Mouse (Mus musculus): ENCODE data around the gene Vps13c. TPM values are rescaled to one million over a fixed set of nuclear protein-coding genes. Genes with fewer than 3 reads are reported as not detected.

Gene Vps13c
- total and polyA plus RNA-seq, 3 experiments: 10.8 to 25.7 (median 18.4) TPM

DNA sequence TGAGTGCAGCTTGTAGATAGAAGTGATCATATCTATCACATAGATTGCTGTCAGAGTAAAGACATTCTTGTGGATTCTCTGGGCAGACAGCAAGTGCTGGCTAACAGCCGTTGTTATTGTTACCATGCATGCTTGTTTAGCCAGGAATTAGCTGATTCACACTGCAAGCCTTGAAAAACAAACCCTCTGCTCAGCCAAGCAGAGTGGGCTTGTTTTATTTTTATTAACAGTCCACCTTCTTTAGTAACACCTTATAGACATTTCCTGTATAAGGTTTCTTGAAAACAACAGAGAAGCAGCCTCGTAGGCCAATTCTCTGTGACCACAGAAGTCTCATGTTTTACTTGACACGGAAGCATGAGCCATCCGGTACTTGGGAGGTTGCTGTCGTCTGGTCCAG is 5.7 kb upstream of the Vps13c start:
- TF ChIP-seq EP300 (IDR thresholded peaks at IDR 0.05; ENCODE audit: low read length): no peak
- TF ChIP-seq RCOR1 (conservative IDR thresholded peaks at IDR 0.05; ENCODE audit: low read depth, low read length): no peak
- dilution Hi-C loops (cut with MboI; ENCODE audit: extremely low pct_ligation_motif_present, extremely low pct_unique_long_range_greater_than_20kb, low sequenced_read_pairs): no loop called here
- H3K27me3 ChIP-seq (replicated peaks): no peaks in the 10 kb centered on the region
- H3K9me3 ChIP-seq (replicated peaks; ENCODE audit: low read length): peaks cover 4% of the 10 kb centered on the region
- in situ Hi-C loops (cut with MboI; ENCODE audit: low pct_ligation_motif_present, low pct_unique_long_range_greater_than_20kb, low sequenced_read_pairs): loop anchor here (5.0 kb wide), 1 partner anchor 133 kb away; no protein-coding TSS in a partner anchor
- no peaks in the 10 kb centered on the region for H3K79me2 ChIP-seq (replicated peaks; ENCODE audit: control insufficient read depth, extremely low read depth, insufficient read depth, poor library complexity, severe bottlenecking)
- H3K27ac ChIP-seq (ENCODE audit: insufficient read depth, low read depth): no peak overlapping the region
- H3K36me3 ChIP-seq (replicated peaks in 1 of 2; ENCODE audit: control insufficient read depth in 1 of 2, insufficient read depth in 1 of 2, low read length in 1 of 2): no peaks in the 10 kb centered on the region
- H3K4me3 ChIP-seq (replicated peaks in 1 of 3; ENCODE audit: low read depth in 2 of 3, low read length in 2 of 3, poor library complexity in 1 of 3): no peak overlapping the region
- H3K9ac ChIP-seq (ENCODE audit: insufficient read depth, low read depth): no peak overlapping the region
- no peak overlapping the region for H3K4me2 ChIP-seq (ENCODE audit: insufficient read depth, low read depth, poor library complexity, severe bottlenecking)
- no peaks in the 10 kb centered on the region; a peak in 2 of 4 replicates for H3K4me1 ChIP-seq (ENCODE audit: control insufficient read depth in 1 of 2, insufficient read depth in 2 of 2)
- DNase-seq (ENCODE audit: extremely low read depth): no peak

DNA sequence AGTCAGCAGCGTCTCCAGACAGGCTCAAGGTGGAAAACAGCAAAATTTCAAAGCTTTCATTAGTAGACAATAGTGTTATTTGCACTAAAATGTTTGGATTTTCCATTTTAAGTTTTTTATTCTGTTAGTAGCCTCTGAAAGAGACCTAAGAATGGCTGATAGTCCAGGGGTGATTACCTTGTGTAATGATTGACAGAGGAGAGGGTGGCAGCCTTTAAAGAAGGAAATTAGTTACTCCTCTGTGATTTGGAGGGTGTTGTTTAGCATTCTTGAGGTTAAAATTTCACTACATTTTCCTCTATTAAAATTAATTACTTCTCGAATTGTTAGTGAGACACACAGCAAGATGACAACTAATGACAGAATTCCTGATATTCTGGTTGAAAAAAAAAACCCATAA is 2.9 kb upstream of the Vps13c start:
- no peak overlapping the region for H3K4me2 ChIP-seq (ENCODE audit: insufficient read depth, low read depth, poor library complexity, severe bottlenecking)
- H3K27me3 ChIP-seq (replicated peaks): no peaks in the 10 kb centered on the region
- dilution Hi-C loops (cut with MboI; ENCODE audit: extremely low pct_ligation_motif_present, extremely low pct_unique_long_range_greater_than_20kb, low sequenced_read_pairs) (no loop called here), in situ Hi-C loops (cut with MboI; ENCODE audit: low pct_ligation_motif_present, low pct_unique_long_range_greater_than_20kb, low sequenced_read_pairs) (no loop called here)
- TF ChIP-seq UBTF (IDR thresholded peaks at IDR 0.05; ENCODE audit: low read depth, low read length) (no peak), JUN (IDR thresholded peaks at IDR 0.05; ENCODE audit: insufficient read depth, low read depth, low read length) (no peak), NRF1 (IDR thresholded peaks at IDR 0.05; ENCODE audit: low read depth, low read length) (no peak), JUND (conservative IDR thresholded peaks at IDR 0.05; ENCODE audit: low read depth, low read length) (no peak), MAX (IDR thresholded peaks at IDR 0.05; ENCODE audit: low read length) (no peak), CHD2 (IDR thresholded peaks at IDR 0.05; ENCODE audit: low read length) (no peak), TCF12 (IDR thresholded peaks at IDR 0.05; ENCODE audit: low read depth, low read length) (no peak), CHD1 (IDR thresholded peaks at IDR 0.05; ENCODE audit: low read depth, low read length) (no peak), ZNF384 (IDR thresholded peaks at IDR 0.05; ENCODE audit: low read depth, low read length) (no peak), EP300 (IDR thresholded peaks at IDR 0.05; ENCODE audit: low read length) (no peak), NELFE (IDR thresholded peaks at IDR 0.05; ENCODE audit: low read depth, low read length) (no peak), PAX5 (IDR thresholded peaks at IDR 0.05; ENCODE audit: low read length) (no peak), RCOR1 (conservative IDR thresholded peaks at IDR 0.05; ENCODE audit: low read depth, low read length) (no peak), CTCF (conservative IDR thresholded peaks at IDR 0.05 in 1 of 2, IDR thresholded peaks at IDR 0.05 in 1 of 2; ENCODE audit: low read depth in 2 of 2, low read length in 2 of 2) (no peak), E2F4 (IDR thresholded peaks at IDR 0.05; ENCODE audit: insufficient replicate concordance, low read depth, low read length) (no peak), POLR2A (IDR thresholded peaks at IDR 0.05; ENCODE audit: low read depth, low read length) (no peak)
- H3K27ac ChIP-seq (ENCODE audit: insufficient read depth, low read depth): no peak overlapping the region
- DNase-seq (ENCODE audit: extremely low read depth): no peak
- no peak overlapping the region for H3K9ac ChIP-seq (ENCODE audit: insufficient read depth, low read depth)
- H3K79me2 ChIP-seq (replicated peaks; ENCODE audit: control insufficient read depth, extremely low read depth, insufficient read depth, poor library complexity, severe bottlenecking): no peaks in the 10 kb centered on the region; the same call in 1 of the 2 replicates
- H3K36me3 ChIP-seq (replicated peaks in 1 of 2; ENCODE audit: control insufficient read depth in 1 of 2, insufficient read depth in 1 of 2, low read length in 1 of 2): no peaks in the 10 kb centered on the region
- H3K4me1 ChIP-seq (ENCODE audit: control insufficient read depth in 1 of 2, insufficient read depth in 2 of 2): peaks cover 0 to 11% of the 10 kb centered on the region in 2 experiments; a peak in 3 of 4 replicates
- H3K9me3 ChIP-seq (replicated peaks; ENCODE audit: low read length): no peaks in the 10 kb centered on the region
- no peak overlapping the region for H3K4me3 ChIP-seq (replicated peaks in 1 of 3; ENCODE audit: low read depth in 2 of 3, low read length in 2 of 3, poor library complexity in 1 of 3)
